Mouse (Mus musculus) liver, embryonic 12.5 days (tissue): ENCODE measurements around the gene Fancd2. TPM values are rescaled to one million over a fixed set of nuclear protein-coding genes. Genes with fewer than 3 reads are reported as not detected.

Source experiments
- microRNA-seq: library from miRNA; unstranded; fragments of <30 nt; microRNA quantifications from one replicate; pipeline ENCODE4, GENCODE M21; 2017
- polyA plus RNA-seq: library from polyadenylated mRNA; unstranded; fragments of >200 nt; fragmentation: Nextera tagmentation; extraction: Ambion mirVana; gene quantifications from 2 replicates; pipeline ENCODE4 v1.2.1, GENCODE M21; 2016

Fancd2 gene
- polyA plus RNA-seq, 1 experiment from 2014 or later: 16.4 TPM

Small RNA genes within 50 kb of the gene (microRNA-seq; reads per million reads assigned to microRNA genes)
- not detected for gene Gm23365

Other genes with a start within 250 kb of the Fancd2 start
- gene Cpne9, start 249.4 kb upstream of the Fancd2 start, polyA plus RNA-seq: 0.02 TPM in 1 of 2 replicates, not detected in the other
- gene Brpf1, start 224.5 kb upstream of the Fancd2 start, polyA plus RNA-seq: 15.8 and 16.0 TPM in 2 replicates
- 8.7 and 9.1 TPM in 2 replicates for gene Ogg1, start 204.7 kb upstream of the Fancd2 start, polyA plus RNA-seq
- 31.5 TPM in 2 replicates for gene Camk1, start 187.7 kb upstream of the Fancd2 start, polyA plus RNA-seq
- gene Tada3, start 153.8 kb upstream of the Fancd2 start, polyA plus RNA-seq: 29.2 and 33.3 TPM in 2 replicates
- 275 and 294 TPM in 2 replicates for gene Arpc4, start 153.6 kb upstream of the Fancd2 start, polyA plus RNA-seq
- gene Ttll3, start 142.4 kb upstream of the Fancd2 start, polyA plus RNA-seq: 1.1 and 1.3 TPM in 2 replicates
- gene Rpusd3, start 112.3 kb upstream of the Fancd2 start, polyA plus RNA-seq: 19.8 and 22.2 TPM in 2 replicates
- gene Cidec, start 95.9 kb upstream of the Fancd2 start, polyA plus RNA-seq: not detected in 2 replicates
- 56.0 and 57.1 TPM in 2 replicates for gene Jagn1, start 89.1 kb upstream of the Fancd2 start, polyA plus RNA-seq
- gene Il17re, start 73.2 kb upstream of the Fancd2 start, polyA plus RNA-seq: 0.36 and 0.41 TPM in 2 replicates
- gene Il17rc, start 60.3 kb upstream of the Fancd2 start, polyA plus RNA-seq: 4.7 and 5.1 TPM in 2 replicates
- 9.6 and 10.9 TPM in 2 replicates for gene Creld1, start 48.4 kb upstream of the Fancd2 start, polyA plus RNA-seq
- 0.08 and 0.11 TPM in 2 replicates for gene Prrt3, start 29.8 kb upstream of the Fancd2 start, polyA plus RNA-seq
- 55.8 and 56.5 TPM in 2 replicates for gene Emc3, start within 50 bp of the Fancd2 start, polyA plus RNA-seq
- gene Fancd2os, start 69.0 kb downstream of the Fancd2 start, polyA plus RNA-seq: 0.10 and 0.11 TPM in 2 replicates
- 106 and 109 TPM in 2 replicates for gene Brk1, start 73.1 kb downstream of the Fancd2 start, polyA plus RNA-seq
- gene Vhl, start 92.3 kb downstream of the Fancd2 start, polyA plus RNA-seq: 13.9 and 14.8 TPM in 2 replicates
- 17.2 and 17.9 TPM in 2 replicates for gene Irak2, start 106.8 kb downstream of the Fancd2 start, polyA plus RNA-seq
- gene Tatdn2, start 165.4 kb downstream of the Fancd2 start, polyA plus RNA-seq: 1.3 TPM in 2 replicates
- not detected in 2 replicates for gene Ghrl, start 188.2 kb downstream of the Fancd2 start, polyA plus RNA-seq
- gene Sec13, start 209.1 kb downstream of the Fancd2 start, polyA plus RNA-seq: 155 and 159 TPM in 2 replicates